Mouse (Mus musculus) forebrain, postnatal 0 days (tissue): ENCODE measurements around the gene Hist2h2aa1. TPM values are rescaled to one million over a fixed set of nuclear protein-coding genes. Genes with fewer than 3 reads are reported as not detected.
"Not testable (repeated sequence)": the region's sequence is repeated elsewhere in the genome, so short reads cannot be mapped to it uniquely, and the experiment has no call there.

Source experiments
- ATAC-seq: fragments of 200-750 bp; cut with Nextera tagmentation; 2 replicates; pipeline ENCODE4 v1.8.0; 2017; ENCODE audit warnings: mild to moderate bottlenecking, moderate library complexity
- DNase-seq: peaks from one replicate; pipeline ENCODE4 v3.0.0-alpha.2; 2015
- H3K27ac ChIP-seq: fragments of 300-500 bp; sonication (generic); 2 replicates; pipeline ENCODE4 v1.5.1; 2014; ENCODE audit warnings: low read depth, mild to moderate bottlenecking, antibody characterized with exemption, low read length, moderate library complexity, mixed read lengths
- H3K27me3 ChIP-seq: fragments of 300-500 bp; sonication (generic); 2 replicates; pipeline ENCODE4 v1.6.1; 2014; ENCODE audit warnings: mild to moderate bottlenecking, low read length, mixed read lengths; ENCODE audit not compliant: insufficient read depth
- H3K36me3 ChIP-seq: fragments of 300-500 bp; sonication (generic); 2 replicates; pipeline ENCODE4 v1.6.1; 2014; ENCODE audit warnings: mild to moderate bottlenecking, moderate library complexity; ENCODE audit not compliant: insufficient read depth
- H3K4me1 ChIP-seq: fragments of 300-500 bp; sonication (generic); 2 replicates; pipeline ENCODE4 v1.6.1; 2014; ENCODE audit warnings: antibody characterized with exemption; ENCODE audit not compliant: insufficient read depth
- H3K4me2 ChIP-seq: fragments of 300-500 bp; sonication (generic); 2 replicates; pipeline ENCODE4 v1.6.1; 2014; ENCODE audit warnings: low read depth, mild to moderate bottlenecking, moderate library complexity
- H3K4me3 ChIP-seq: fragments of 300-500 bp; sonication (generic); 2 replicates; pipeline ENCODE4 v1.5.1; 2014; ENCODE audit warnings: low read depth, low read length, mixed read lengths
- H3K9ac ChIP-seq: fragments of 300-500 bp; sonication (generic); 2 replicates; pipeline ENCODE4 v1.6.1; 2014; ENCODE audit warnings: mild to moderate bottlenecking
- H3K9me3 ChIP-seq: fragments of 300-500 bp; sonication (generic); 2 replicates; pipeline ENCODE4 v1.6.1; 2016; ENCODE audit warnings: low read length
- CTCF ChIP-seq: sonication (generic); IDR thresholded peaks from 2 replicates; pipeline ENCODE4 v1.5.1; 2016; ENCODE audit warnings: antibody characterized with exemption, control low read depth, low read depth
- WGBS: fragments of 180-500 bp; shearing (Covaris S2); extraction: QIAGEN DNeasy Blood & Tissue Kit; methylation state at CpG from one replicate; pipeline ENCODE4 v1.1.7; 2014; 5-methylcytosine and 5-hydroxymethylcytosine counted together
- polyA plus RNA-seq: library from polyadenylated mRNA; unstranded; fragments of >200 nt; fragmentation: Nextera tagmentation; extraction: Ambion mirVana; gene quantifications from 2 replicates; pipeline ENCODE4 v1.2.1, GENCODE M21; 2015
- total RNA-seq: library from RNA; depleted of rRNA; stranded (reverse); fragments of >200 nt; gene quantifications from 2 replicates; pipeline ENCODE4 v1.2.3, GENCODE M21; 2014

Gene Hist2h2aa1
- total and polyA plus RNA-seq, 2 experiments from 2014 or later: 23.3 to 906 TPM

- H3K9me3 ChIP-seq: no peaks in the 10 kb centered on the region
- no peaks in the 10 kb centered on the region for H3K27me3 ChIP-seq
- H3K9ac ChIP-seq: peak overlapping the region; percentile 53
- no peak for TF ChIP-seq CTCF
- H3K4me1 ChIP-seq: peaks cover 17% of the 10 kb centered on the region
- H3K36me3 ChIP-seq: no peaks in the 10 kb centered on the region
- ATAC-seq (peak; percentile 22), DNase-seq (peak; percentile 57)
- WGBS: 4% methylated on average over 27 of the region's 27 CpGs
- H3K27ac ChIP-seq: peak overlapping the region; percentile 98
- peak overlapping the region; percentile 73 for H3K4me2 ChIP-seq
- peak overlapping the region; percentile 59 for H3K4me3 ChIP-seq
These were observed 18.5 kb downstream of the Hist2h2aa1 start for GRCm38 (mm10) chr3:96263558-96264403.

- H3K9ac ChIP-seq: peak overlapping the region; percentile 53; the same call in 1 of the 2 replicates
- H3K4me3 ChIP-seq: peak overlapping the region; percentile 59; the same call in 1 of the 2 replicates
- H3K9me3 ChIP-seq: no peaks in the 10 kb centered on the region
- H3K4me2 ChIP-seq: peak overlapping the region; percentile 73
- peak overlapping the region; percentile 98 for H3K27ac ChIP-seq
- 65% methylated on average over 7 of the region's 7 CpGs for WGBS
- no peaks in the 10 kb centered on the region for H3K36me3 ChIP-seq
- peaks cover 17% of the 10 kb centered on the region for H3K4me1 ChIP-seq
- DNase-seq (no peak), ATAC-seq (no peak)
- TF ChIP-seq CTCF: no peak
- no peaks in the 10 kb centered on the region for H3K27me3 ChIP-seq
These were observed 19.2 kb downstream of the Hist2h2aa1 start for GRCm38 (mm10) chr3:96264404-96264949.

GRCm38 (mm10) chr3:96266132-96266710 lies 20.9 kb downstream of the Hist2h2aa1 start:
- Histone ChIP-seq H3K4me3 (no peak overlapping the region), H3K4me2 (no peak overlapping the region), H3K9me3 (no peaks in the 10 kb centered on the region), H3K27ac (no peak overlapping the region), H3K4me1 (peaks cover 17% of the 10 kb centered on the region), H3K36me3 (no peaks in the 10 kb centered on the region), H3K27me3 (no peaks in the 10 kb centered on the region), H3K9ac (no peak overlapping the region)
- ATAC-seq (no peak), DNase-seq (no peak)
- 93% methylated on average over 8 of the region's 8 CpGs for WGBS
- no peak for TF ChIP-seq CTCF

- TF ChIP-seq CTCF: no peak
- Histone ChIP-seq H3K4me1 (peaks cover 4% of the 10 kb centered on the region; the same call in 1 of the 2 replicates), H3K27me3 (no peaks in the 10 kb centered on the region), H3K4me2 (no peak overlapping the region), H3K4me3 (no peak overlapping the region), H3K36me3 (no peaks in the 10 kb centered on the region), H3K9ac (no peak overlapping the region), H3K27ac (no peak overlapping the region), H3K9me3 (no peaks in the 10 kb centered on the region)
- no peak for ATAC-seq
- WGBS: 72% methylated on average over 4 of the region's 4 CpGs
- DNase-seq: no peak
These were observed 22.2 kb downstream of the Hist2h2aa1 start for GRCm38 (mm10) chr3:96267541-96267940.

- DNase-seq (peak; percentile 88), ATAC-seq (peak; percentile 69)
- 12% methylated on average over 28 of the region's 30 CpGs for WGBS
- Histone ChIP-seq H3K9ac (peak within 1 kb of the TSS; percentile 57), H3K9me3 (no peaks in the 10 kb centered on the region), H3K4me1 (peaks cover 4% of the 10 kb centered on the region; the same call in 1 of the 2 replicates), H3K4me3 (peak within 1 kb of the TSS; percentile 55), H3K4me2 (peak within 1 kb of the TSS; percentile 85), H3K36me3 (no peaks in the 10 kb centered on the region), H3K27me3 (no peaks in the 10 kb centered on the region), H3K27ac (peak within 1 kb of the TSS; percentile 95)
- no peak for TF ChIP-seq CTCF
These were observed 22.9 kb downstream of the Hist2h2aa1 start, which contains the start of gene Hist2h3b for GRCm38 (mm10) chr3:96268051-96268775. Hist2h3b (plus strand) TSS chr3:96268654.

GRCm38 (mm10) chr3:96268776-96269378 lies 23.6 kb downstream of the Hist2h2aa1 start:
- WGBS: 0% methylated on average over 10 of the region's 44 CpGs
- H3K27me3 ChIP-seq, DNase-seq, H3K36me3 ChIP-seq, H3K9me3 ChIP-seq, H3K4me1 ChIP-seq: not testable (repeated sequence)
- peak; percentile 19 for ATAC-seq
- peak overlapping the region; percentile 55 for H3K4me3 ChIP-seq
- H3K27ac ChIP-seq: peak overlapping the region; percentile 95
- H3K9ac ChIP-seq: peak overlapping the region; percentile 57
- H3K4me2 ChIP-seq: peak overlapping the region; percentile 85
